Mouse (Mus musculus) lung, adult 2 months (tissue): Measurements from ENCODE around the gene Mdm2.

ENCODE experiments used
- CTCF ChIP-seq: fragments of 200-500 bp; IDR thresholded peaks from 2 replicates; pipeline ENCODE4 v1.5.1; 2011; ENCODE audit warnings: mild to moderate bottlenecking, low read length, control low read depth; ENCODE audit not compliant: insufficient read depth
- POLR2A ChIP-seq: fragments of 200-500 bp; IDR thresholded peaks from 2 replicates; pipeline ENCODE4 v1.6.1; 2011; ENCODE audit warnings: low read depth, mild to moderate bottlenecking, control low read depth, low read length, borderline replicate concordance; ENCODE audit errors: extremely low read depth

DNA sequence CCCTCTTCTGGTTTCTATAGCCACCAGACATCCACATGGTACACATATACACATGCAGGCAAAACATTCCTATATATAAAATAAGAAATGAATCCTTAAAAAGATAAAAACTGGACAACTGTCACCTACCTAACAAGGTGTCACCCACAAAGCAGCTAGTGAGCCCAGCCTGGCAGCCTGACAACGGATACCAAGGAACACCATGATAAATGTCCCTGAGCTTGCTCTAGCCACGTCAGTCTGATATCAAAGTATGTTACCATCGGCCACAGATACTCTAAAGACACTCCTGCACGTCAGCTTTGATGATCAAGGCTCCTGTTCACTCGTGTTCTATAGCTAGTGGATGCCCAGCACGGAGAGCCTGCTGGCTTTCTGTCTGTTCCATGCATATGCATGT is 4.1 kb downstream of the Mdm2 start:
- TF ChIP-seq CTCF (no peak), POLR2A (no peak)
